Mouse (Mus musculus): Measurements from ENCODE around the gene Spa17.

Spa17 gene

DNA sequence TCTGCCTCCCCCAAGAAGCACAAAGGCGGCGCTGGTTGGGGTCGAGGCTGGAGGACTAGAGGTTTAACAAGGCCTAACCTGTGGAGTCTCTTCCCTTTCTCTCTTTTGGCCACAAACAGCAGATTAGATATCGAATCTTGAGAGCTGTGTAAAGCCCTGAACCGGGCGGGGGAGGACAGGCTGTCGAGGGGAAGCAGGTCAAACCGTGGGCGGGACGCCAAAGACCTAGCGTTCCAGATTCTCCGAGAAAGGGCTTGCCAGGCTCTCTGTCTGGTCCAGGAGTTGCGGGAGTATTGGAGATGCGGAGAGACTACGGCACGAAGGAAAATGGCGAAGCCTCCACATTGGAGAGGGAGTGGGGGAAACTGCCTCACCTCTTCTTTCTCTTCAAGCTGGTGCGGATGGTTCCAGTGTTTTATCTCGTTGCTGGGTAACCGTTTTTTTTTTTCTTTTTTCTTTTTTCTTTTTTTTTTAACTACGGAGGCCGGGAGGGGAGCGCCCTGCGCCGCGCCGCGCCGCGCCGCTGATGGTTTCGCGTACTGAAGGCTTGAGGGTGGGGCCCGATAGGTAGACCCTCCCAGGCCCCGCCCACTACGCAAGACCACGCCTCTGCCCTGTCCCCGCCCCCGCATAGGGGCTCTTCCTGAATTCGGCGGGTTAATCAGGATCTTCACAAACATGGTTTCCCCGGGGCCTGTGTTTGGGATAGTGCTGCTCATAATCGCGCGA lies at the start of gene Spa17:
Gene Spa17 (minus strand): TSS at position 541 of the 729 bp plus-strand sequence.
- DNase-seq = peak; percentile 95

DNA sequence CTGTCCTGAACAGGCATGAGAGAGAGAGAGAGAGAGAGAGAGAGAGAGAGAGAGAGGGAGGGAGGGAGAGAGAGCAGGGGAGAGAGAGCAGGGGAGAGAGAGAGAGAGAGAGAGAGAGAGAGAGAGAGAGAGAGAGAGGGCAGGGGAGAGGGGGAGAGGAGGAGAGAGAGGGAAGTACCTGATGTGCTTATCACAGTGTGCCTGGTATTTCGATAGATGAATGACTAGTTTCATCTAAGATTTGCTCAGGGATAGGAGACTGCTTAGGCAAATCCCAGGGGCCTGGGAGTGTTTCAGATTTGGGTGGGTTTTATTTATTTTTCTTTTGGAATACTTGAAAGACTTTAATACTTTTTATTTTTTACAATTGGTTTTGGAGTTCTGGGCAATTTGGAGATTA lies 49.7 kb upstream of the Spa17 start:
- no peak for DNase-seq

DNA sequence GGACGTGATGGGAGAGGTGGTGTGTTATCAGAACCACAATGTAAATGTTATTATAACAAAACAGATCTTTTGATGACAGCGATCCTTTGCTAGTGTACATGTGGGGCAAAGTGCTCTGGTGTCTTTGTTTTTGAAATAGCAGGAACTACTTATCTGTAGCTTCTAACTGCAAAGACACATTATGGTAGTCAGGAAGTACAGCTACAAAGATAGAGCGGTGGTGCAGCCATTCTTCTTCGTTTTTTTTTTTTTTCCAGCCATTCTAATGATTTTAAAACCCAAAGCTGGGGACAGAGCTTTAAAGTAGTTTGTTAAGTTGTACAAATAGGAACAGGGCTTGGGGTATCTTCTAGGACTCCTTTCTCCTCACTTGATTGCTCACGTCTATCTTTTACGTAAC lies 45.9 kb upstream of the Spa17 start:
- DNase-seq = no peak

DNA sequence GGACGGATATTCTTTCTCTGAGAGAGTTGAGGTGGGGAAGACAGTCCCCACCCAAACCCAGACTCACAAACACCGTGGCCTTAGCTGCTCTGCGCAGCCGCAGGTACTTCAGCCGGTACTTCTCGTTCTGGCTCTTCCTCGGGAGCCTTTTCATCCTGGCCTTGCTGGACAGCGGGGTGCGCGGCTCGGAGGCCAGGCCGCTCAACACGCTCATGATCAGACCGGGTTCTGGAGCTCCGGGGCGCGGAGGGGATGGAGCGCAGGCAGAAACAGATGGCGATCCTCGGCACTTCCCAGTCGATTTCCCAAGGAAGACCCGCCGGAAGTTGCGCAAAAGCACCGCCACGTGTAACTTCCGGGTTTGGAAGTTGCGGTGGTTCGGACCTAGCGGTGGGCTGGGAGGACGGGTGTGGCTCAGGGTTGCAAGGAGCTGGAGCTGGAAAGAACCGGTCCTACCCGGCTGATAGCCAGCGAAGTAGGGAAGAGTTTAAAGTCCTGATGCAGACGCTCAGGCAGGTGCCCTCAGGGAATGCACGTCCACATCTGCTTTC lies 43.5 kb upstream of the Spa17 start, which contains the start of gene Tbrg1:
Gene Tbrg1 (minus strand): TSS at position 382 of the 551 bp plus-strand sequence.
- peak; percentile 90 for DNase-seq

DNA sequence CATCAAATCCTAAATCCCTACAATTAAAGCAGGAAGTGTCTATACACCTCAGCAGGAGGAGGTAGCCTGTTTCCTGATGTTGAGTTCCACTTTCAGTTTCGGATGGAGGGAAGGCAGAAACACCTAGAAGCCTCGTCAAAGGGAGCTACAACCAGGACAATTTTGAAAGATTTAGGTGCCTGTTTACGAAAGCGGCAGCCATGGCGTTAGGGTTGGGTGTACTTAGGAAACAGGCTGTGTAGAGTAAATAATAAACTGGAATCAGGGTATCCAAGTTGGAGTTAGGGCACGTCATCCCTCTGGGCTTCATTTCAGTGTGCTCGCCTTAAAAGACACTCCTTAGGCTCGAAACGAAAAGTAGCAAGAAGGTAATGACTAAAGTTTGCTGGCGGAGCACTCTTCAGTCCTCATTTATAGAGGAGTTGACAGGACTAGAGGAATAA lies 42.9 kb upstream of the Spa17 start:
- DNase-seq = no peak

DNA sequence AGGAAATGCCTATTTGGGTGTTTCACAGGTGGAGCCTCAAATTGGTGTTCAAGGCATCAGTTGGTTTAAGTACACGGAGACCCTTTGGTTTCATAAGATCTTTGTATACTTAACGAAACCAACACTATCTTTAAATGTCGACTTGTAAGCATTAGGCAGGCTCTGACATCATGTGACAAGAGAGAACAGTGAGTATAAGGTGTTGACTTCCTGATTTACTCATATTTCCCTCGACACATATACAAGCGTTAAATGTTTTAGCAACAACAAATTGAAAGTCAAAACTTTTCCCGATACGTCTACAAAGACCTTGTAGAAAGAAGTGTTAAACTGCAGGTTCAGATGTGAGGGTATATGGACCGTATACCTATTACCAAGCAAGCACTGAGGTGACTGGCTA lies 42.4 kb upstream of the Spa17 start:
- no peak for DNase-seq

DNA sequence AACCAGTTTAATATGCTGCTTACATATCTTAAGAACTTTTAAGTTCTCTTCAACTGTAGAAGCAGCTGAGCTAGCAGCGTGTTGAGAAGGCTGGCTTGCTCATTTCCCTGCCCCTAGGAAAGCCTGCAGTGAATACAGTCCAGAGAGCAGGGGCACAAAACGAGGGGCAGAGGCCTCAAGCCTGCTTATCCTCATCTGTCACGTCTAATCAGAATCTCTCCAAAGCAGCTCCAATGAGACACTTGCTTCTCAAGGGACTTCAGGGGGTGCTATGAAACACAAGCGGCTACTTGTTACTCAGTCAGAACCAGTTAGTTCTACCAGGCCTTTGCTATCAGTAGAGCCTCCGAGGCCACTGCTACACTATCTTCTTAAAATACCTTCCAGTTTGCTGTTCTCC lies 40.3 kb upstream of the Spa17 start:
- DNase-seq = peak; percentile 59

DNA sequence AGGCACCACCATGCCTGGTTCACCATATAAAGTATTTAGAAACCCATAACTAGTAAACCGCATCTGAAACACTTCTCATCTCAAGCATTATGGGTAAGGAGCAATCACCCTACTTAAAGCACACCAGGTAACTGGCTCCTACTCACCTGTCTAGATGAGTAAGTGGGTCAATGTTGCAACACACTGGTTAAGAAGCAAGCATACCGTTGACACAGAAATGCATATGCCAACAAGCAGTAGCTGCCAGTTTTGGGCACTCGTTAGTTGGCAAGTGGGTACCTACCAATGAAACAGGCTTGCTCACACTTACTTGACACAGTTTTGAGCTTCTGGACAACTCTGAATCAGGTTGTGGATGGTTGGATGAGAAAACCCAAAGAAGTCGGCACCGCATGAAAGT lies 37.1 kb upstream of the Spa17 start:
- DNase-seq = no peak

DNA sequence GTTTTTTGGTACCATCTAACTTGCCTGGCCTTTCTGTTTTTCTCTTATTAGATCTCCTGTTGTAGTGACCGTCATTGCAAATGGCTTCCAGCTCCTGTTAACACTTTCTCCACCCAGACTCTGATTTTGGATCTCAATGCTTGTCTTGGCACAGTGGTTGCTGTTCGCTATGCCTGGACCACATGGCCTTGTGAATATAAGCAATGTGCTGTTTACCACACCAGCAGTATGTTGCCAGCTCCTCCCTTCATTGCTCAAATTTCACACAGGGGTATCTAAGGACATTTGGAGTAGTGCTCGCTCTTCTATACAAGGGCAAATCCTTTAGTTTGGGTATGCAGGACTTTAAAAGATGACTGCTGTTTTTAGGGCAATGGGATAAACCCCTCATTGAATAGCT lies 32.7 kb upstream of the Spa17 start:
- no peak for DNase-seq

DNA sequence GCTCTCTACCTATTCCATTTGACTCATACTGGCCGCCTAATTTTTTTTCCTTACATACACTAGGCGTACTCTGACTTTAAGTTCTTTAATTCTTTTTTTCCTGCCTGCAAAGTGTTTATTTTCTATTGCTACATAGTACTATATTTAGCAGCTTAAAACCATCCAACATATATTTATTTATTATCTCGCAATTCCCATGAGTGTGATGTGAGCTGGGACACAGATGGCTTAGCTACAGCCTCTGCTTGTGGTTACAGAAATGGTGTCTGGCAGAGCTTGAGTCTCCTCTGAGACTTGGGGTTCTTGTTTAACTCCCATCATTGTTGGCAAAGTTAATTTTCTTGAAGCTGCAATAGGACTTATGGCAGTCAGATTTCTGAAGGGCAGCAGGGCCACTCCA lies 25.2 kb upstream of the Spa17 start:
- no peak for DNase-seq

DNA sequence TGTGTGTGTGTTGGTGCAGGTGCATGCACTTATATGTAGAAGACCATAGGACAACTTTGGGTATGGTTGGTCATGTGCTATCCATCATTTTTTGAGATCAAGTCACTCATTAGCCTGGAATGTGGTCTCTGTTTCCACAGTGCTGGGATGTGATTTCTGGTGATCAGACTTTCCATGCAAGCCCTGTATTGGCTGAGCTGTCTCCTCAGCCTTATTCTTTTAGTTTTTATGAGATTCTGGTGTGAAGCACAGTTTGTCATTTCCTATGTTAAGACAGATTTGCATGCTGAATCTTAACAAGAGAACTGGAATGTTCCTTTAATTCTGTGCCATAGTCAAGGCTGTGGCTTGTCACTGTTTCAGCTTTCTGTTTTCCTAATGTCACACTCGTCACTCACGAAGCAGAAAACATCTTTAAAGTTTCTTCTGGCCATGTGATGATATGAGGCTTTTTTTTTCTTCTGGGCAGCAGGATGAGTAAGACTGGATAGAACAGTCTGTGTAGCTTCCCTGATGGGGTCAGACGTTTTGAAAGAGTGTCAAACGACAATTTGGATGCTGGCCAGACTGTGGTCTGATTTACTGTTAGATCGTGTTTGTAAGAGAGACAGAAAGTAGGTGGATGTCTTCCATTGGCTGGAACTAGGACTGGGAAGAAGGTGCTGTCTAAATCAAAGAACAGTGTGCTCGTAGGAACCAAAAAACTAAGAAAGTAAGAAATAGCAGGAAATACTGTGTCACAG lies 23.4 kb upstream of the Spa17 start:
- no peak for DNase-seq

DNA sequence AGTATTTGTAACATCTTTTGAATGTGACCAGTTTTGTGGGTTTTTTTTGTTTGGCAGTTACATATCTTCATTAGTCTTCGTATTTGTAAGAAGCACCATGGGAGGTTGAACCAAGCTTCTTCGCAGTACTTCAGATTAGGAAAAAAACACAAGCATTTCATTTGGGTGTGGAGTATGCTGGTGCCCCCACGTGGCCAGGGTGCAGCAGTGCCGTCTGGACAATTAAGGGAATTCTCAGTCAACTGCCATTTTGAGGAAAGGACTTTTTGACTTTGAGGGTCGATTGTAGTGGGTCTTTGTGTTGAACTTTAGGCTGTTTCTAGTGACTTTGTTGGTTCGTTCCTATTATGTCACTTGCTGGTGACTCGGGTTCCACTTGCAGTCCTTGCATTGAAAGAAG lies 22.8 kb upstream of the Spa17 start:
- peak; percentile 66 for DNase-seq

DNA sequence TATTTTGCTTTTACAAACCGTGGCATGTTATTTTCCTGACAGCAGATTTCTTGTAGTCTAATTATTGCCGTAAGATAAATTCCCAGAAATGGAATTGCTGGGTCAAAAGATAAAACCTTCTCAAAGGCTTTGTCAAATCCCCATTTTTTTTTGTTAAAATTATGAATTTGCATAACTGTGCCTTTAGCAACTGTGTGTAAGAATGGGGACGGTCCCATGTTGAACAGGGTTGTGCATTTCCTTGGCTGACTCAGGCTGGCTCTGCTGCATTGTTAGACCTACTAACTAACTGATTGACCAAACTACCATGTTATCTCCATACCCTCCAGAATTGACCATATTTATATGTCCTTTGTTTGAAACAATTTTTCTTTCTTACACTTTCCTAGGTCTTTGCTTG lies 20.7 kb upstream of the Spa17 start:
- DNase-seq = no peak

DNA sequence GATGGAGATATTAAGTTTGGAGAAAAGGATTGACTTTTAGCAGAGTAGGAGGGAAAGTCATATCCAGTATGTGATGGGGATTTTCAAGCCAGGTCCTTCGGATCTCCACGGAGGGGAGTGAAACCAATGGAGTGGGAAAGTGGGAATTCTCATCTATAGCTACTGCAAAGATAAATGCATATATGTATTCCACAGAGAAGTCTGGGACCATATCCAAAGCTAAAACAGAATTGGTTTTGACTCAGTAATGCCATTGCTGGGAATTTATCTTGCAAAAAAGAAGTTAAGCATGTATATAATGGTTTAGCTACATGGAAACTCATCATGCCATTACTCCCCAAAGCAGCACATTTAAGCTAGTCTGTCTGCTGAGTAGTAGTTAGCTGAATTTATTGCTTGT lies 18.8 kb upstream of the Spa17 start:
- DNase-seq = no peak

DNA sequence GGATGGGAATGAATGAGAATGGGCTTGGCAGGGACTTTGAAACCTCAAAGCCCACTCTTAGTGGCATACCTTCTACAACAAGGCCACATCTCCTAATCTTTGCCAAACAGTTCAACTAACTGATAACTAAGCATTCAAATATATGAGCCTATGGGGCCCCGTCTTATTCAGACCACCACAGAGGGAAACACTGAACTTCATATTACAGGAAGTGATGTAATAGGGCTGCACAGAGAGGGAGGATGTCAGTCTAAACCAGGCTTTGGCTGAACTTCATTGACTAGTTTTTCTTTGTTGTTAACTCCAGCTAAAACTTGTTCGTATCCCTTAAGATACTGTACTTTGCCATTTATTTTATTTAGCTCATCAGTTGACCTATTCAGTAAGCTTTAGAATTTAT lies 16.4 kb upstream of the Spa17 start:
- DNase-seq = no peak

DNA sequence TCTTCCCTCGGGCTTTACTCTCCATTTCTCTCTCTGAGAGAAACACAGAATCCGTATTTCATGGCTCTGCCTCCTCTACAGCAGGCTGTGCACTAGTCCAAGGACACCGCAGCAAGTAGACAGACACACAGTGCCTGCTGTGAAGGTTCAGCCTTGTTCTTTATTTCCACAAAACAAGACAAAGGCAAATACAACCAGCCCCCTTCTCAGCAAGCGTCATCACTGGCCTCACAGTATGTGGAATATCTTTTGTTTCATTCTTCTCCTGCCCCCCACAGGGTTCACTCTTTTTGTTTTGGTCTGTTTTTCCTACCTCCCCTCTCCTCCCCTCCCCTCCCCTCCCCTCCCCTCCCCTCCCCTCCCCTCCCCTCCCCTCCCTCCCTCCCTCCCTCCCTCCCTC lies 15.1 kb upstream of the Spa17 start:
- DNase-seq = no peak

DNA sequence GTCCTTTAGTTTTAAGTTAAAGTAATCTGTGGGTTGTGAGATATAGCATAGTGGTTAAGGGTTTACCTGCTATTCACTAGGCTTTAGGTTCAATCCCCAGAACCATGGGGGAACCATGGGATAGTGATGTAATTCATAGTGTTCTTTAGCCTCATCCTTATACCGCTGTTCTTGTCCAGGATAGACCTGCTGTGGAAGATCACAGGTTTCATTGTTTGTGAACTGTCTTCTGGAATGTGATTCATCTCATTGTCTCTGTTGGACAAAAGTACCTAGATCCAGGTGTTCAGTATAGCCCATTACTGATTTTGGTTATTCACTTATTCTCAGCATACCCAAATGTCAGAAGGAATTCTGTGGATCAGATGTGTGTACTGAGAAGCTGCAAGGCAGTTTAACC lies 13.7 kb upstream of the Spa17 start:
- DNase-seq = no peak

DNA sequence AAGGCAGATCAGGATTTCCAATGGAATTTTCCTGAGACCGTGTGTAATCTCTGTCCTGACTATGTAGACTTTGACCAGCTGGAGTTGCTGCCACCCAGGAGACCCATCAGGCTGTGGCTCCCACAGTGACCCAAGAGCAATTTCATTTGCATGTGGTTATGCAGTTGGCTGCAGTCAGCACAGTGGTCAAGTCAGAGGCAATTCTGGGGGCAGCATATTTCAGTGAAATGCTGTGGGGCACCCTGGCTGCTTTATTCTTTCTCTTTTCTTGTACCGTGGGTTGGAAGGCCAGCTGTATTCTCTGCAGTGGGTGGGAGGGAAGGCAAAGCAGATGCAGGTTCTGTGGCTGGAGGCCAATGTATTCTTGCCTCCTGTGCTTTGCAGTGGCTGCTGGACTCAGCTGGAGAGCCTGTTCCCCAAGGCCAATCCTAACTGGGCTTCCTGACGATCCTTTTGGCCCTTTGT lies 12.6 kb upstream of the Spa17 start:
- DNase-seq = no peak

DNA sequence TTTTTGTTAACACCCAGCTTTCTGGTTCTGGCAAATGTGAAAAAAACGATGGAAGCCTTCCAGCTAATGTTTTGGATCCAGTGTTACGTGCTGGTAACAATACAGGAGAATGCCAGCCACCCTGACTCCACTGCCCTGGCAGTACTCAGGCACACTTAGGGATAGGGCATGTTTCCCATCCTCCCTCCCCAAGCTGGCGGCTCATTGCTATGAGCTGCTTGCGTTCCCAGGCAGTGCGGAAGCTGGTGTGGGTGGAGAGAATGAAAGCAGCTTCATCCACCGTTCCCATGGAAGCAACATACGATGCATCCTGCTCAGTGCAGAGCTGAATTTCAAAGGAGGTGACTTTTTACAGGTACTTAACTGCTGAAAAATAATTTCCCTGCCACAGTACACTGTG lies 12.1 kb upstream of the Spa17 start:
- peak; percentile 17 for DNase-seq

DNA sequence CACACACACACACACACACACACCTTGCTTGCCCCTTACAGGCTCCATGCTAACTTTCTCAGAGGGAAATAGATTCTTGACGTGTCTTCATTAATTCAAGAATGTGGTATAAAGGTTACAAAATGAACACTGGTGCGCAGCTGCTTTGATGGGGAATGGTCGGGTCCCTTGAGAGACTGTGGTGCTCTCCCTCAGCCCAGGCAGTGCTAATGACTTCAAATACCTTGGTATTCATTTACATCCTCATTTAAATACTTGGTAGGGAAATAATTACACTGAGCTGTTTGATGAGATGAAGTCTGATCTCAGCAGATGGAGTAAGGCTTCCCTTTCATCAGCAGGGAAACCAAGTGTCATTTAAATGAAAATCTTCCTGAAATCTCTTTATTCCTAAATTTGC lies 11.6 kb upstream of the Spa17 start:
- no peak for DNase-seq

DNA sequence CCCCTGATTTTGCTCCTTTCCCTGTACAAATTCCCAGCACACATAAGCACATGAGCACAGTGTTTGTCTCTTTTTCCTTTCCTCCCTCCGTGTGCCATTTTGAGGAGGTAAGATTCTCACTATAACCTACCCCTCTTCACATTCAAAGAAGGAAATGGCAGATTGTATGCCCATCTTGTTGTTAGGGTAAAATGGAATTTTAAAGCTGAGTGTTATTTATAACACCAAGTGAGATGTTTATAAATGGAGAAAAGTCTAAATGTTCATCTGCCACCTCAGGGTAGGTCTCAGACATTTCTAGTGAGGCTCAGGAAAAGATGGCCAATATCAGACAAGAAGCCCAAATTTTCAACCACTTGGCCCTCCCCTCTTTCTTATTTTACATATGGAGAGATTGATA lies 11.0 kb upstream of the Spa17 start:
- DNase-seq = no peak

DNA sequence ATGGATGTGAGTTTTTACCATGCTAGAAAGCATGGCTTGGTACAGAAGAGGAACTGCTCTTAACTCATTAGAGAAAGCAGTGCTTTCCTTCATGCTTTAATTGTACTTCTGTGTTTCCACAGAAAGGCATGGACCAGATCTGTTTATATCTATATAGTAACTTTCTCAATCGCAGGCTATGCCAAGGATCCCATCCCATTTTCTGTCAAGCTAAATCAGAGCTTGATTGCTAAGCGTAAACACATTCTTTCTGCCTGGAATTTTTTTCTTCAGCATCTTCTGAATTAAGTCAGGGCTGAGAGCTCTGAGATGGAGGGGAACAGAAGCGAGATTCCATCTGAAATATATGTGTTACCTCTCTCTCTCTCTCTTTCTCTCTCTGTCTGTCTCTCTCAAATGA lies 10.5 kb upstream of the Spa17 start:
- no peak for DNase-seq

DNA sequence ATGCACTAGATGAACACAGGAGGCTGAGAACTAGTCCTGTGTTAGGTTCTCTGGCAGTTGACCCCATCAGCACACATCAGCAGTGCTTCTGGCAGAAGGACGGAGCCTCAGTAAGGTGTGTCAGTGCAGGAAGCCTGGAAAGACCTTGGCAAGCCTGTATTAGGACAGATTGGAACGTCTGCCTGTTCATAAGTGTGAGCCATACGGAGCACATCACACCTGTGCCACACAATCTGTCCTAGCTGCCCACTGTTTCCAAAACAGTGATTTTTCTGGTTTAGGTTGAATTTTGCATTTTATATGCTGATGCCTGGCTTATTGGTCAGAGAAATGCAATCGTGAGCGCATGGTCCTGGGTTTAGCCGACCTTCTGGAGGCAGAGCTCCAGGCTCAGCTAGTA lies 7.8 kb upstream of the Spa17 start:
- no peak for DNase-seq

DNA sequence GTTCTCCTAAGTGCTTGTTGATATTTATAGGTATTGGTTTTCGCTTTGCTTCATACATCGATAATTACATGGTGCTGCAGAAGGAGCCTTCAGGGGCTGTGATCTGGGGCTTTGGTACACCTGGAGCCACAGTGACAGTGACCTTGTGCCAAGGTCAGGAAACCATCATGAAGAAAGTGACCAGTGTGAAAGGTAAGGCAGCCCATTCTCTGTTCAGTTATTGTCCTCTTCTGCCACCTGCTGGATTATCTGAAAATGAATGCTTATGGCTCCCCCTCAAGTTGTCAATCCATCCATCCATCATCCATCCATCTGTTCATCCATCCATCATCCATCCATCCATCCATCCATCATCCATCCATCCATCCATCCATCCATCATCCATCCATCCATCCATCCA lies 3.2 kb upstream of the Spa17 start:
- DNase-seq = peak; percentile 74

Data from retina, postnatal 1 day (tissue).